Mouse (Mus musculus): ENCODE results near the gene Sox6.

DNA sequence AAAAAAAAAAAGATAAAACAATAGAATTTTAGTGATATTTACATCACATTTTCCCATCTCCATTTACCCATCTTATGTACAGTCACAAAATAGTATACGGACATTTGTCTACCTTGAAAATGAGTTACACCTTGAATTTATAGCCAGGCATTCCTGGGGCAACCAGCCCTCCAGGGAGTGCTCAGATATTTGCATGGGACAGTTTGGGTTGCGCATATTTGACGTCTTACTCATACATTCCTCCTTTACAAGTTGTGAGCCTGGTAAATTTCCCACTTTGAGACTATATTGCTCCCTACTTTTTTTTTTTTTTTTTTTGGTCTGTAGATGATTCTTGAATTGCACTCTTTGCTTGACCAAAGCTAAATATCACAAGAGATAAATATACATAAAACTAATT, 407.9 kb downstream of the Sox6 start:
- TF ChIP-seq EP300 (IDR thresholded peaks at IDR 0.05; ENCODE audit: insufficient read depth, low read depth, low read length) (no peak), POLR2A (IDR thresholded peaks at IDR 0.05; ENCODE audit: insufficient read depth, low read depth, low read length) (no peak)
